Mouse (Mus musculus) layer of hippocampus, adult 9-11 months (tissue): ENCODE measurements at regions not wholly inside any gene's neighbourhood (a gene's known extent, or its start where the extent isn't known, plus 50 kb on each side); places are given as distances from the start of the nearest gene placed in this dataset.

Source experiments
- DNase-seq: peaks from one replicate; pipeline ENCODE4 v3.0.0; 2022

GRCm38 (mm10) chr16:22750725-22751287 is 60.6 kb downstream of the Crygs start:
- no peak for DNase-seq

- DNase-seq, result no peak
Observed at GRCm38 (mm10) chr16:22744121-22744855, 67.1 kb downstream of the Crygs start.

DNA sequence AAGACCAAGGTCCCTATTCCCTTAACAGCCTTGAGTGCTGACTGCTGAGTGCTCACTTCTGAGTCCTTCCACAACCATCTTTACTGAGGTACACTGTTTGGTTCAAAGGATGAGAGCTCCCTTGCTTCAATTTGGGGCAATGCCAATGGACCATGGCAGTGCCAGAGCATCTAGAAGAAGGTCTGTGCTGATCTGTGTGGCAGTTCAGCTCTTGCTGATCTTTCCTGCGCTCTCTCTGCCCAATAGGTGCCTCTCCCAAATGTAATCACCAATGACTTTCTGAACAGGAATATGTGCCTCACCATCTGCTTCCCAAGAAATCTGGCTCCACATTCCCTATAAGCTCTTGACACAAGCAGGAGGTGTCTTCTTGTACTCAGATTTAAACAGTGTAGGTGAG is 67.9 kb downstream of the Crygs start:
- DNase-seq, result no peak

DNA sequence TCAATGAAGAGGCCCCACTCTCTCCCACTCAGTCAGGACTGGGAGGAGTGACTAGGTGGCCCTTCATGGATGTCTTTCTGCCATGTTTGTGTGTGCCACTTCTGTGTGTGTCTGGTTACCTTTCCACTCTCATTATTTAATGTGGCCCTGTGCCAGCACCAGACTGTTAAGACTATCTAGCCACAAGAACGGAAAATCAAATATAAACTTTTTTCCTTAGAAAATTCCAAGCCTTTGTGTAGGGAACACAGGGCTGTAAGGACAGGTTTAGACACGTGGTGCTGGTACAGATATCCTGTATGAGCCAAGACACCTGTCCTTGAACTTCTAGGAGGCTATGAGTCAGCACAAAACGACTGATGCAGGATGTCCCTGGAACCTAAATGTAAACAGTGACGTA is 69.9 kb downstream of the Crygs start:
- DNase-seq, result no peak

DNA sequence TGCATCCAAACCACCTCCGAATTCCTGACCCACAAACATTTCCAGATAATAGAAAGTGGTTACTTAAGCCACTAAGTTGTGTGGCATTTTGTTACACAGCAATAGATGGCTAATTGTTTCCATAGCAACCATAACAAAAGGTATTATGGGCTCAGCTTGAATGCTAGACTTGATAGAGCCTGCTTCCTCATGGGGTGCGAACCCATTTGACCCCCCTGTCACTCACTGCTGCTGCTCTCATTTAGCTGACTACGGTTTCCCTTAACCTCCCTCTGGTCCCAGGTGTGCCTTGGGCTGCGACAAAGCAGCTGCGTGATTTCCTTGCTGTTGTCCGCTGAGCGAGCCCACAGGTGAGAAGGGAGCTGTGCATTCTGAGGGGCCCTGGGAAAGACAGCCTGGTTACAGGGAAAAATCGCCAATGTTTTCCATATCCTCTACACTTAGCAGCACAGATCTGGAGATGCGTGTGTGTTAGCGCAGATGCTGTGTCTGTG is 76.8 kb downstream of the Crygs start:
- DNase-seq, result no peak

- no peak for DNase-seq
Observed at GRCm38 (mm10) chr16:22733772-22734528, 76.9 kb upstream of the Dgkg start.

DNA sequence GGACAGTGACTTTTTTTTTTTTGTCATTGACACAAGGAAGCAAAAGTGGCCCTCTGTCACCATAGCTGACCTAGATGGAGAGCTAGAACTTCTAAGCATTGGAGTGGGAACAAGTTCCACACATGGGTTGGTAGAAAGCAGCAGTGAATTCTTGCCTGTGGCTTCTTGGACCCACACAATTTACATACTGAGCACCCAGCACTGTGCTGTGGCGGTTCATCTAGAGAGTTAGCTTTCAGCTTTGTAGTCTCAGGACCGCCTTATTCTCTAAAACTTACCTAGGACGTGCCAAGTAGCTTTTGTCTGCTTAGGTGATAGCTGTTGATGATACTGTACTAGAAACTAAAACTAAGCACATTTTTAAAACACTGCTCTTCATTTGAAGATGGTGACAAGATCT is 72.1 kb upstream of the Dgkg start:
- no peak for DNase-seq

DNA sequence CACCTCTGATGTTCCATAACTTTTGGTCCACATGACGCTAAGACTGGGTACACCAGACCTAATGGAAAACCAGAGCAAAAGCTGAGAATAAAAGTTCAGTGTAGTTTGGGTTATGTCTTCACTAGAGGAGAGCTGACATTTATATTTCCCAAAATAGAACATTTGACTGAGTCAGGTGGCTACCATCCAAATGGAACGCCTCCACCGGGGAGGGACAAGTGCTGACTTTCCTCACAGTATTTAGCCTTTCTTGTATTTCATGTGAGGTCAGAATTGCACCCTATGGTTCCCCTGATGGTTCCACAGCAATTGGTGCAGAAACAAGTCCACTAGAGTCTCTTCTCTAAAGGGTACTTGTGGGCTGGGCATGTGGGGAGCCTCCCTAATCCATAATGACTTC is 68.2 kb upstream of the Dgkg start:
- peak; percentile 27 for DNase-seq

- no peak for DNase-seq
Observed at GRCm38 (mm10) chr16:22723333-22723732, 66.3 kb upstream of the Dgkg start.

DNA sequence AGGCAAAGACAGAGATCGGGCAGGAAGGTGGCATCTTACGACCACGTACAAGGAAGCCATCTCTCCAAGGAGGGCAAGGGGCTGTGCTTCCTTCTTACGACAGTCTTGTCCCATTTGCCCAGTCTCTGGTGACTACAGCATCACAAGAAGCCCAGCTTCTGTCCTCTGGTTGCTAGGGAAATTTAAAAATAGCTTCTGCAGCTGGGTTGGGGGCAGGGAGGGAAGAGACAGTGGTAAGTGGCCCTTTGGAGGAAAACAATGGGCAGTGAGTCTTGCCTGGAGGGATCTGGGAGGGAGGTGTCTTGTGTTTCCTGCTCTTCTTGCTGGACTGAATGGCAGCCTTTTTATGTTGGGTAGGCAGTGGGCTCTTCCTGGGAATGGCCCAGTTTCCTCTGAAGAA is 62.8 kb upstream of the Dgkg start:
- no peak for DNase-seq

GRCm38 (mm10) chr16:22719304-22719703 is 62.3 kb upstream of the Dgkg start:
- DNase-seq, result no peak

DNA sequence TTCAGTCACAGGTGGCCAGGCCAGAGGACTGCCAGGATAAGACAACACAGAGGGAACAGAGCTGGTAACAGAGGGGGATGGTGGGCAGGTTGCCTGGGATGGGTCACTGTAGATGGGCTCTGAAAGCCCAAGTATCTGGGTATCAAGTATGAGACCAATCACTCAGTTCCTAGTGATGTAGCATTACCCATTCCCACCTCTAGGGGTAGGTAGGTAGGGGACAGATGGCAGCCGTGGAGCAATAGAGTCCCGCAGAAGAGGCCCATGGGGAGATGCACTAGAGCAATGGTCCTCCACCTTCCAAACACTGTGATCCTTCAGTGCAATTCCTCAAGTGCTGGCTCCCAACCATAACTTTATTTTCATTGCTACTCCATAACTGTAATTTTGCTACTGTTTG is 60.4 kb upstream of the Dgkg start:
- DNase-seq, result no peak

GRCm38 (mm10) chr16:22716306-22716830 is 59.3 kb upstream of the Dgkg start:
- no peak for DNase-seq

DNA sequence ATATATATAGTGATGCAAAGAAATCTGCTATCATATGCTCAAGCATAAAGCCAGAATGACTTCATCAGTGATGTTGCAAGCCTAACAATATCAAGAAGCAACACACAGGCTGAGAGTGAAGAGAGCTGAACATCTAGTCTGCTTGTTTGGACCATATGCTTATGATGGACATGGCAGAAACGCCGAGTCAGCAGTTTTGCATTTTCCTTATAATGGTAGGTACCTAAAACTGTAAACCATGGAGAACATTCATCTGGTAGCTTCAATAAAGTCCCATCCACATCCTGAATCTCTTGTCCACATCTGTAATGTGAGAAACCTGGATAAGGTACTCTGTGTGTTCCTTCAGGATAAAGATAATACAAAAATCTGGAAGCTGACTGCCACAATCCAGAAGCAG is 57.3 kb upstream of the Dgkg start:
- no peak for DNase-seq

GRCm38 (mm10) chr16:22708768-22709167 is 51.7 kb upstream of the Dgkg start:
- no peak for DNase-seq
